Mouse (Mus musculus) kidney, embryonic 16.5 days (tissue): ENCODE results near the gene Hip1. TPM values are rescaled to one million over a fixed set of nuclear protein-coding genes. Genes with fewer than 3 reads are reported as not detected.
"Not testable (repeated sequence)": the region's sequence is repeated elsewhere in the genome, so short reads cannot be mapped to it uniquely, and the experiment has no call there.

ENCODE experiments used
- ATAC-seq: fragments of 200-750 bp; cut with Nextera tagmentation; 2 replicates; pipeline ENCODE4 v1.8.0; 2017; ENCODE audit warnings: moderate TSS enrichment; ENCODE audit not compliant: low FRiP score, low TSS enrichment
- H3K27ac ChIP-seq: fragments of 300-500 bp; sonication (generic); 2 replicates; pipeline ENCODE4 v1.5.1; 2014; ENCODE audit warnings: low read length
- H3K27me3 ChIP-seq: fragments of 300-500 bp; sonication (generic); 2 replicates; pipeline ENCODE4 v1.6.1; 2014; ENCODE audit warnings: low read length, control low read depth, mixed read lengths; ENCODE audit not compliant: insufficient read depth
- H3K36me3 ChIP-seq: fragments of 300-500 bp; sonication (generic); 2 replicates; pipeline ENCODE4 v1.6.1; 2014; ENCODE audit warnings: low read length, control low read depth, mixed read lengths; ENCODE audit not compliant: insufficient read depth
- H3K4me1 ChIP-seq: fragments of 300-500 bp; sonication (generic); 2 replicates; pipeline ENCODE4 v1.6.1; 2014; ENCODE audit warnings: low read length, control low read depth, mixed read lengths; ENCODE audit not compliant: insufficient read depth
- H3K4me2 ChIP-seq: fragments of 300-500 bp; sonication (generic); replicated peaks from 2 replicates; pipeline ENCODE4 v1.6.1; 2014; ENCODE audit warnings: low read depth, low read length
- H3K4me3 ChIP-seq: fragments of 300-500 bp; sonication (generic); 2 replicates; pipeline ENCODE4 v1.5.1; 2014; ENCODE audit warnings: mild to moderate bottlenecking, low read length
- H3K9ac ChIP-seq: fragments of 300-500 bp; sonication (generic); replicated peaks from 2 replicates; pipeline ENCODE4 v1.6.1; 2014; ENCODE audit warnings: low read length
- H3K9me3 ChIP-seq: fragments of 300-500 bp; sonication (generic); 2 replicates; pipeline ENCODE4 v1.6.1; 2016; ENCODE audit warnings: low read length, control low read depth
- WGBS: fragments of 180-500 bp; shearing (Covaris S2); extraction: QIAGEN DNeasy Blood & Tissue Kit; methylation state at CpG from one replicate; pipeline ENCODE4 v1.1.7; 2014; 5-methylcytosine and 5-hydroxymethylcytosine counted together
- polyA plus RNA-seq: library from polyadenylated mRNA; unstranded; fragments of >200 nt; fragmentation: Nextera tagmentation; extraction: Ambion mirVana; gene quantifications from 2 replicates; pipeline ENCODE4 v1.2.1, GENCODE M21; 2015

Gene Hip1
- polyA plus RNA-seq, 1 experiment from 2014 or later = 37.1 TPM

- not testable (repeated sequence) for H3K9ac ChIP-seq, H3K27me3 ChIP-seq, H3K27ac ChIP-seq, H3K4me3 ChIP-seq, ATAC-seq, H3K9me3 ChIP-seq, H3K4me2 ChIP-seq
- Histone ChIP-seq H3K36me3 (peaks cover 11% of the 10 kb centered on the region), H3K4me1 (peaks cover 30% of the 10 kb centered on the region)
- WGBS = 95% methylated on average over 6 of the region's 6 CpGs
Observed at GRCm38 (mm10) chr5:135483865-135484264, 61.1 kb downstream of the Hip1 start.

- no peak overlapping the region for H3K9ac ChIP-seq
- no peak for ATAC-seq
- whole genome bisulfite sequencing = 88% methylated on average over 12 of the region's 12 CpGs
Observed at GRCm38 (mm10) chr5:135478877-135479600, 65.9 kb downstream of the Hip1 start.

GRCm38 (mm10) chr5:135476199-135476598, 68.7 kb downstream of the Hip1 start:
- no peak overlapping the region for H3K9ac ChIP-seq
- no peak overlapping the region for H3K4me3 ChIP-seq
- WGBS = 92% methylated on average over 5 of the region's 5 CpGs
- no peaks in the 10 kb centered on the region for H3K27me3 ChIP-seq
- H3K4me2 ChIP-seq = no peak overlapping the region
- ATAC-seq = no peak
- H3K9me3 ChIP-seq = no peaks in the 10 kb centered on the region
- H3K36me3 ChIP-seq = peaks cover 6% of the 10 kb centered on the region; the same call in 1 of the 2 replicates
- no peaks in the 10 kb centered on the region for H3K4me1 ChIP-seq
- no peak overlapping the region for H3K27ac ChIP-seq

More at GRCm38 (mm10) chr5:135478877-135479600, 65.9 kb downstream of the Hip1 start:
- H3K9me3 ChIP-seq = no peaks in the 10 kb centered on the region
- H3K4me1 ChIP-seq = no peaks in the 10 kb centered on the region
- no peak overlapping the region for H3K4me3 ChIP-seq
- no peak overlapping the region for H3K27ac ChIP-seq
- H3K27me3 ChIP-seq = no peaks in the 10 kb centered on the region
- H3K36me3 ChIP-seq = peaks cover 14% of the 10 kb centered on the region
- H3K4me2 ChIP-seq = no peak overlapping the region

- H3K4me3 ChIP-seq = no peak overlapping the region
- ATAC-seq = no peak
- whole genome bisulfite sequencing = 84% methylated on average over 6 of the region's 6 CpGs
Observed at GRCm38 (mm10) chr5:135472405-135472804, 72.5 kb downstream of the Hip1 start.

GRCm38 (mm10) chr5:135471747-135472146, 73.2 kb downstream of the Hip1 start:
- Histone ChIP-seq H3K4me3 (no peak overlapping the region), H3K36me3 (peaks cover 14% of the 10 kb centered on the region; the same call in 1 of the 2 replicates), H3K27me3 (no peaks in the 10 kb centered on the region), H3K4me2 (no peak overlapping the region), H3K27ac (no peak overlapping the region), H3K9ac (no peak overlapping the region), H3K9me3 (no peaks in the 10 kb centered on the region), H3K4me1 (no peaks in the 10 kb centered on the region)
- 97% methylated on average over 4 of the region's 4 CpGs for WGBS
- ATAC-seq = no peak

More at GRCm38 (mm10) chr5:135472405-135472804, 72.5 kb downstream of the Hip1 start:
- H3K4me2 ChIP-seq = no peak overlapping the region
- H3K4me1 ChIP-seq = no peaks in the 10 kb centered on the region
- H3K27me3 ChIP-seq = no peaks in the 10 kb centered on the region
- H3K27ac ChIP-seq = no peak overlapping the region
- no peak overlapping the region for H3K9ac ChIP-seq
- H3K36me3 ChIP-seq = peaks cover 10% of the 10 kb centered on the region; the same call in 1 of the 2 replicates
- H3K9me3 ChIP-seq = no peaks in the 10 kb centered on the region

- 97% methylated on average over 6 of the region's 6 CpGs for WGBS
Observed at GRCm38 (mm10) chr5:135468280-135468679, 76.6 kb downstream of the Hip1 start.

GRCm38 (mm10) chr5:135465833-135466291, 79.1 kb downstream of the Hip1 start:
- 0 out of 2 replicates have a peak overlapping the region, but pooled peaks have one; percentile 5 for H3K9ac ChIP-seq
- peak overlapping the region; percentile 69 for H3K27ac ChIP-seq
- no peak overlapping the region for H3K4me3 ChIP-seq
- no peaks in the 10 kb centered on the region for H3K9me3 ChIP-seq
- H3K27me3 ChIP-seq = no peaks in the 10 kb centered on the region
- no peak overlapping the region for H3K4me2 ChIP-seq
- ATAC-seq = peak; percentile 57
- H3K36me3 ChIP-seq = peaks cover 16% of the 10 kb centered on the region; the same call in 1 of the 2 replicates
- WGBS = 48% methylated on average over 7 of the region's 7 CpGs
- H3K4me1 ChIP-seq = peaks cover 7% of the 10 kb centered on the region

More at GRCm38 (mm10) chr5:135468280-135468679, 76.6 kb downstream of the Hip1 start:
- Histone ChIP-seq H3K4me1 (peaks cover 6% of the 10 kb centered on the region), H3K9ac (no peak overlapping the region), H3K9me3 (no peaks in the 10 kb centered on the region), H3K27me3 (no peaks in the 10 kb centered on the region), H3K4me2 (no peak overlapping the region), H3K4me3 (no peak overlapping the region), H3K27ac (no peak overlapping the region), H3K36me3 (peaks cover 16% of the 10 kb centered on the region; the same call in 1 of the 2 replicates)
- no peak for ATAC-seq

- Histone ChIP-seq H3K9me3 (no peaks in the 10 kb centered on the region), H3K27me3 (no peaks in the 10 kb centered on the region), H3K9ac (no peak overlapping the region), H3K36me3 (peaks cover 30% of the 10 kb centered on the region), H3K4me2 (no peak overlapping the region), H3K4me3 (no peak overlapping the region), H3K4me1 (peaks cover 16% of the 10 kb centered on the region), H3K27ac (no peak overlapping the region)
- no peak for ATAC-seq
- WGBS = 76% methylated on average over 8 of the region's 8 CpGs
Observed at GRCm38 (mm10) chr5:135463380-135463779, 81.5 kb downstream of the Hip1 start.

GRCm38 (mm10) chr5:135460833-135461173, 84.1 kb downstream of the Hip1 start:
- H3K9ac ChIP-seq = no peak overlapping the region
- WGBS = 76% methylated on average over 4 of the region's 4 CpGs
- peak overlapping the region; percentile 76 for H3K27ac ChIP-seq
- H3K4me1 ChIP-seq = peaks cover 10% of the 10 kb centered on the region; the same call in 1 of the 2 replicates
- no peaks in the 10 kb centered on the region for H3K9me3 ChIP-seq
- no peak overlapping the region for H3K4me3 ChIP-seq
- no peak overlapping the region for H3K4me2 ChIP-seq
- H3K36me3 ChIP-seq = peaks cover 32% of the 10 kb centered on the region
- ATAC-seq = 0 out of 2 replicates have a peak, but pooled peaks have one; percentile 5
- no peaks in the 10 kb centered on the region for H3K27me3 ChIP-seq
